Mouse (Mus musculus) neural tube, embryonic 15.5 days (tissue): ENCODE measurements around the gene Tbc1d17. TPM values are rescaled to one million over a fixed set of nuclear protein-coding genes. Genes with fewer than 3 reads are reported as not detected.

Experiments used
- ATAC-seq: fragments of 200-750 bp; cut with Nextera tagmentation; 2 replicates; pipeline ENCODE4 v1.8.0; 2017; ENCODE audit warnings: mild to moderate bottlenecking, moderate TSS enrichment, moderate library complexity; ENCODE audit not compliant: low FRiP score
- H3K27ac ChIP-seq: fragments of 300-500 bp; sonication (generic); replicated peaks from 2 replicates; pipeline ENCODE4 v1.5.1; 2015; ENCODE audit warnings: mild to moderate bottlenecking, inconsistent platforms
- H3K27me3 ChIP-seq: fragments of 300-500 bp; sonication (generic); replicated peaks from 2 replicates; pipeline ENCODE4 v1.6.1; 2015; ENCODE audit warnings: inconsistent platforms
- H3K36me3 ChIP-seq: fragments of 300-500 bp; sonication (generic); 2 replicates; pipeline ENCODE4 v1.6.1; 2015; ENCODE audit warnings: inconsistent platforms
- H3K4me1 ChIP-seq: fragments of 300-500 bp; sonication (generic); 2 replicates; pipeline ENCODE4 v1.6.1; 2015; ENCODE audit warnings: inconsistent platforms
- H3K4me2 ChIP-seq: fragments of 300-500 bp; sonication (generic); 2 replicates; pipeline ENCODE4 v1.6.1; 2015; ENCODE audit warnings: inconsistent platforms, mild to moderate bottlenecking, moderate library complexity
- H3K4me3 ChIP-seq: fragments of 300-500 bp; sonication (generic); replicated peaks from 2 replicates; pipeline ENCODE4 v1.5.1; 2015; ENCODE audit warnings: mild to moderate bottlenecking, inconsistent platforms
- H3K9ac ChIP-seq: fragments of 300-500 bp; sonication (generic); replicated peaks from 2 replicates; pipeline ENCODE4 v1.6.1; 2015; ENCODE audit warnings: mild to moderate bottlenecking, inconsistent platforms
- H3K9me3 ChIP-seq: fragments of 300-500 bp; sonication (generic); replicated peaks from 2 replicates; pipeline ENCODE4 v1.6.1; 2016; ENCODE audit warnings: inconsistent platforms
- WGBS: fragments of 180-500 bp; shearing (Covaris S2); methylation state at CpG from one replicate; pipeline ENCODE4 v1.1.7; 2015; ENCODE audit warnings: mixed read lengths; 5-methylcytosine and 5-hydroxymethylcytosine counted together
- polyA plus RNA-seq: library from polyadenylated mRNA; unstranded; fragments of >200 nt; fragmentation: Nextera tagmentation; extraction: Ambion mirVana; gene quantifications from 2 replicates; pipeline ENCODE4 v1.2.1, GENCODE M21; 2015

Gene Tbc1d17
- polyA plus RNA-seq, 1 experiment from 2014 or later: 110 TPM

DNA sequence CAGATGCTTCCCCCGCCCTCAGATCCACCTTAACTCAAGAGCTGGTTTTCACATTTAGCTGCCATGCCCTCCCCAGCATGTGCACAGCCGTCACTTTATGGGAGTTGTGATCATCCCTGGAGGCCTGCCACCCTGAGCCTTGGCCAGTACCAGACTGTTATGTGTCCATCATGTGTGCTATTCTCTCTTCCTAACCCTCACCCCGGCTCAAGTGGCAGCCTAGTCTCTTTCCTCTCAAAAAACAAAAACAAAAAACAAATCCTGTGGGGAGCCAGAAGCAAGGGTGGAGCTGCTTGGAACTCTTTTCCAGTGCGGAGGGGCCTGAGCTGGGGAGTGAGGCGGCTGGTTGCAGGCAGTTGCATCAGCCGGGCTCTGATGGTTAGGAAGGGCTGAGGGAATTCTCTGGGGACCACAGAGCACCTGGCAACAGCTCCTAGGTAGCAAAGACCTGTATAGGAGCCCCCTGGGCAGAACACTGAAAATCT is 30.1 kb downstream of the Tbc1d17 start:
- 47% methylated on average over 6 of the region's 6 CpGs for WGBS
- peak overlapping the region; percentile 63 for H3K4me2 ChIP-seq
- peak overlapping the region; percentile 99 for H3K4me3 ChIP-seq
- no peak for ATAC-seq
- H3K4me1 ChIP-seq: peaks cover 55% of the 10 kb centered on the region
- no peaks in the 10 kb centered on the region for H3K36me3 ChIP-seq
- H3K9me3 ChIP-seq: no peaks in the 10 kb centered on the region
- H3K27me3 ChIP-seq: no peaks in the 10 kb centered on the region
- H3K27ac ChIP-seq: 0 out of 2 replicates have a peak overlapping the region, but pooled peaks have one; percentile 13
- peak overlapping the region; percentile 4; the same call in 1 of the 2 replicates for H3K9ac ChIP-seq

DNA sequence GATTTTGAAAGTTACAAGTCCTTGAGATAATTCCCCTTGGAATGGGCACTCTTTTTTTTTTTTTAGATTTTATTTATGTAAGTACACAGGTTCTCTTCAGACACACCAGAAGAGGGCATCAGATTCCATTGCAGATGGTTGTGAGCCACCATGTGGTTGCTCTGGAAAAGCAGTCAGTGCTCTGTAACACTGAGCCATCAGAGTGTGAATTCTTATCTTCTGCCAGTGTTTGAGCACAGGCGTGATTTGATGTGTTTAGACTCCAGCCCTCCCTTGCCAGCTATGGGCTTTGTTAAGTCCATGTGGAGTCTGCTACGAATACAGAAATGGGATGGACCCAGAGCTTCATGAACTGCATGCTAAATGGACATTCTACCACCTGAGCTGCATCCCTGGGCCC is 30.7 kb downstream of the Tbc1d17 start:
- WGBS: 31% methylated on average over 2 of the region's 2 CpGs
- H3K9me3 ChIP-seq: no peaks in the 10 kb centered on the region
- ATAC-seq: no peak
- no peaks in the 10 kb centered on the region for H3K27me3 ChIP-seq
- H3K4me1 ChIP-seq: peaks cover 52% of the 10 kb centered on the region
- H3K4me3 ChIP-seq: peak overlapping the region; percentile 99
- peak overlapping the region; percentile 63 for H3K4me2 ChIP-seq
- no peaks in the 10 kb centered on the region for H3K36me3 ChIP-seq
- H3K9ac ChIP-seq: peak overlapping the region; percentile 85
- 0 out of 2 replicates have a peak overlapping the region, but pooled peaks have one; percentile 13 for H3K27ac ChIP-seq

DNA sequence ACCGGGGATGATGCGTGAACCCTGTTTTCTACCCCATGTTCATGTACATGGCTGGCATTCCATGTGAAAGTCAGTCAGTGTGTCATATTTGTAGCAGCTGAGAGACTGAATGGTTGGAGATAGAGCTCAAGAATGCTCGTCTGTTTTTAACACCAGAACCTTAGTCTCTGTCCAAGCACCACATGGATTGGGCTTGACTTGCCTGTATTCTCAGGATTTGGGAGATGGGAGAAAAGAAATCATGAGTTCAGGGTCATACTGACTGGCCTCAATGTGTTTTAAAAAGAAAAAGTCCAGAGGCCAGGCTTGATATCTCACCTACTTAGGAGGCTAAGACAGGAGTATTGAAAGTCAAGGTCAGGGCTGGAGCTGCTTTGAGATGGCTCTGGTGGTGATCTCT is 31.4 kb downstream of the Tbc1d17 start:
- ATAC-seq: no peak
- 31% methylated on average over 3 of the region's 3 CpGs for WGBS
- H3K27ac ChIP-seq: peak overlapping the region; percentile 95; the same call in 1 of the 2 replicates

DNA sequence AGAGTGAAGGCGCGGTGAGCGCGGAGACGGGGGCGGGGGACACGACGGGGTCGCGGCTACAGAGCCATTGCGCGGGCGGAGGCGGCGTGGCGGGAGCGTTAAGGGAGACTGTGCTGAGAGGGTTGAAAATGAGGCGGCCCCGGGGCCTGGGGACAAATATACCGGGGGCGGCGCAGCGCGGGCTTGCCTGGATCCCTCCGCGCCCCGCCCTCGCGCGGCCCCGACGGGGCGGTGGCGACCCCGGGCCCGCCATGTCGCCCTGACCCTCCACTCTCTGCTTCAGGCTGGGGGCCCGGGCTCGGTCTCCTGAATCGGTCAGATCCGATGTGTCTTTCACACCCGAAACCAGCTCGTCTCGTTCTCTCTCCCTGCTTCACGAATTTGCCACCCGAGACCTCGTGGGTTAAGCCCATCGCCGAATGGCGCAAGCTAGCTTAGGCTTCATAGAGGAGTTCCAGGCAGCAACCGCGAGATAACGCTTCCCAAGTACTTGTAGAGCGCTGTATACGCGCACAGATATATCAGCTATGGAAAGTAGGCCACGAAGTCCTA is 32.3 kb downstream of the Tbc1d17 start, which contains the start of gene Atf5:
Atf5 (minus strand) TSS at position 189 of the 552 bp plus-strand sequence.
- peak; percentile 57 for ATAC-seq

More for the DNA sequence above, 31.4 kb downstream of the Tbc1d17 start:
- Histone ChIP-seq H3K9ac (peak overlapping the region; percentile 85), H3K36me3 (no peaks in the 10 kb centered on the region), H3K4me2 (peak overlapping the region; percentile 63), H3K4me3 (peak overlapping the region; percentile 99), H3K9me3 (no peaks in the 10 kb centered on the region), H3K27me3 (no peaks in the 10 kb centered on the region), H3K4me1 (peaks cover 52% of the 10 kb centered on the region)

DNA sequence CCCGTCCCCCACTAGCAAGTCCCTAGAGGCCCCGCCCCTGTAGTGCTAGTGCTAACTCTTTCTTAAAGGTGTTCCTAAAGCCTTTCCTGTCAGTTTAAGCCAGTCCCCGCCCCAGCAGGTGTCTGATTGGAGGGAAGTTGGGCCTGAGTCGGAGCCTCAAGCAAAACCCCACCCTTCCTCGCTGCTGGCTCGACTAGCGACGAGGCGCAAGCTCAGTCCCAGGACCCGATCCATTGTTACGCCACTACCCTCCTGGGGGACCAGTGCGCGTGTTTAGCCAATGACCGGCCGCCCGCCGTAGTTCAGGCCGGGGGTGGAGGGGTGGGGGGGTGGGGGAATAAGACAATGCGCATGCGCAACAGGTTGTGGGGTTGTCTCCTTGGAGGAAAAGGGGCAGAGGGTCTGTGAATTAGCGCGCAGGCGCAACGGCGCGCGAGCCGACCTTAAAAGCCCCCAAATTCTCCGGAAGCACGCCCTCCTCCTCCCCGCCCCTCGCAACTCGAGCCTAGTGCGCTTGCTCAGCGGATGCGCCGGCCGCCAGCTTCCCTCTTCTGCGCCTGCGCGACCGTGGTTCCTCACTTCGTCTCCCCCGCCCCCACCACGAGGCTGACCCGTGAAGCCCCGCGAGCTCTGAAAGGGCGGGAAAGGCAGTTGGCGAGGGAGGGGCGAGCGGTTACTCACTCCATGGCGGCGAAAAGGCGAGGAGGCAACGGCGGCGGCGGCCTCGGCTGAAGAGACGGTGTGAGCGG is 33.0 kb downstream of the Tbc1d17 start, which contains the start of the genes Nup62 and Il4i1:
Nup62 (plus strand) TSS at position 368 of the 749 bp plus-strand sequence.
Il4i1 (plus strand) TSS at position 667 of the 749 bp plus-strand sequence.
- under 1% methylated on average over 52 of the region's 62 CpGs for WGBS
- Histone ChIP-seq H3K4me1 (peaks cover 48% of the 10 kb centered on the region), H3K4me2 (peak within 1 kb of the TSS; percentile 63), H3K27ac (peak within 1 kb of the TSS; percentile 95), H3K9ac (peak within 1 kb of the TSS; percentile 85), H3K36me3 (no peaks in the 10 kb centered on the region), H3K4me3 (peak within 1 kb of the TSS; percentile 99), H3K27me3 (no peaks in the 10 kb centered on the region), H3K9me3 (no peaks in the 10 kb centered on the region)
- ATAC-seq: peak; percentile 93

More for the DNA sequence above, 32.3 kb downstream of the Tbc1d17 start, which contains the start of gene Atf5:
- Histone ChIP-seq H3K4me2 (peak within 1 kb of the TSS; percentile 63), H3K4me3 (peak within 1 kb of the TSS; percentile 99), H3K9ac (peak within 1 kb of the TSS; percentile 85), H3K36me3 (no peaks in the 10 kb centered on the region), H3K27me3 (no peaks in the 10 kb centered on the region), H3K9me3 (no peaks in the 10 kb centered on the region), H3K4me1 (peaks cover 50% of the 10 kb centered on the region), H3K27ac (peak within 1 kb of the TSS; percentile 95)
- under 1% methylated on average over 55 of the region's 57 CpGs for WGBS

DNA sequence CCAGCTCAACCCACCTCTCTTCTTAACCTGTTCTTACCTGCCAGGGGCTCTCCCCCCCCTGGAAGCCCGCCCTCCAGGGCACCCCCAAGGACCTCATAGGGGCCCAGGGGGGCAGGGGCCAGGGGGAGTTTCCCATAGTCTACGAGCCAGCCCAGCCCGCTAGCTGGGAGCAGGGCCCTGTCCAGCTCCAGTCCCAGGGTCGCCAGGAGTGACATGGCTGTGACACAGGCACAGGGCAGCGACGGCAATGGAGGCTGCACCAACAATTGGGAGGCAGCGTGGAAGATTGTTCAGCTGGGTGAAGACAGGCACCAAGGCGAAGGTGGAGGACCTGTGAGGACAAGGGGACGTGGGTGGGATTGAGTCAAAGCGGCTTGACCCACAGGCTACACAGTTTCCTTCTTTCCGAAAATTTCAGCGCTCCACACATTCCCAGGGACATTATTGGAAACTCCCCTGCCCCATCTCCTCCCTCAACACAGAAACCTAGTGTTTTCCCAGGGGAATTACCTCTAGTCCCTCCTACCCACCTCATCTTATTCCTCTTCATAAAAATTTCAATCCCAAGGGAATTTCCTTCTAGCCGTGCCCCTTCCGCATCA is 33.8 kb downstream of the Tbc1d17 start:
- peak overlapping the region; percentile 85; the same call in 1 of the 2 replicates for H3K9ac ChIP-seq
- H3K4me3 ChIP-seq: peak overlapping the region; percentile 99
- ATAC-seq: no peak; the same call in 1 of the 2 replicates
- 26% methylated on average over 14 of the region's 14 CpGs for WGBS
- H3K27me3 ChIP-seq: no peaks in the 10 kb centered on the region
- peaks cover 42% of the 10 kb centered on the region for H3K4me1 ChIP-seq
- H3K36me3 ChIP-seq: no peaks in the 10 kb centered on the region
- H3K9me3 ChIP-seq: no peaks in the 10 kb centered on the region
- peak overlapping the region; percentile 95 for H3K27ac ChIP-seq
- H3K4me2 ChIP-seq: peak overlapping the region; percentile 63

DNA sequence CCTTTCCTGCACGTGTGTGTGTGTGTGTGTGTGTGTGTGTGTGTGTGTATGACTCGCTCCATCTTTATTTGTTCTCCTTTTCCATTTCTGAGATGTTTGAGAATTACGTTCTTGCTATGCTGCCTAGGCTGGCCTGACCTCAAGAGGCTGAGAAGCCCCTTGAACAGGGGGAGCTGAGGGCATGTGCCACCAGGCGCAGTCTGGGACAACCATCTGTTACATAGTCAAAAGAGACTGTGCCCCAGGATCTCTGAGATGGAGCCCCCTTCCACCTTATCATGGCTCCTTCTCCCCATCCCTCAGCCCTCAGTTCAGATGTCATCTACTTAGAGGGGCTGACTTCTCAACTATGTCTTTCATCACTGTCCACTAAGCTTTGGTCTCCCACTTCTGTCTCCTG is 34.5 kb downstream of the Tbc1d17 start:
- H3K9me3 ChIP-seq: no peaks in the 10 kb centered on the region
- H3K9ac ChIP-seq: no peak overlapping the region
- peaks cover 36% of the 10 kb centered on the region for H3K4me1 ChIP-seq
- ATAC-seq: no peak
- H3K27ac ChIP-seq: no peak overlapping the region
- H3K4me2 ChIP-seq: no peak overlapping the region
- no peak overlapping the region for H3K4me3 ChIP-seq
- 93% methylated on average over 4 of the region's 4 CpGs for WGBS
- no peaks in the 10 kb centered on the region for H3K36me3 ChIP-seq
- H3K27me3 ChIP-seq: no peaks in the 10 kb centered on the region

DNA sequence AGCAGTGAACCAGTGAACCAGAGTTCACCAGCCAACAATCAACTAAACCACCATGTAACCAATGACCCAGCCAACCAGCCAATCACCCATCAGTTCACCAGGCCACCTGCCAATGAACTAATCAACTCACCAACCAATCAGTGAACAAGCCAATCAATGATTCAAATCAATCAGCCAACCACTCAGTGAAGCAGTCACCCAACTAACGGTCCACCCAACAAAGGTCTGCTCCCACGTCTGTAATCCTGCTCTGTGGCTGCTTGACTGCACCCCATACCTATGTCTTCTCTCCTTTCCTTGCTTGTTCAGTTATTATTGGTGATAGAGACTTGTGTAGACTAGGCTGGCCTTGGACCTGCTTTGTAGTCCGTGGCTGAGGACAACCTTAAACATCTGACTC is 34.9 kb downstream of the Tbc1d17 start:
- Histone ChIP-seq H3K27ac (no peak overlapping the region), H3K4me2 (no peak overlapping the region), H3K36me3 (no peaks in the 10 kb centered on the region), H3K4me3 (no peak overlapping the region), H3K4me1 (peaks cover 31% of the 10 kb centered on the region), H3K9ac (no peak overlapping the region), H3K27me3 (no peaks in the 10 kb centered on the region), H3K9me3 (no peaks in the 10 kb centered on the region)
- ATAC-seq: no peak
- 91% methylated on average over 3 of the region's 3 CpGs for WGBS

DNA sequence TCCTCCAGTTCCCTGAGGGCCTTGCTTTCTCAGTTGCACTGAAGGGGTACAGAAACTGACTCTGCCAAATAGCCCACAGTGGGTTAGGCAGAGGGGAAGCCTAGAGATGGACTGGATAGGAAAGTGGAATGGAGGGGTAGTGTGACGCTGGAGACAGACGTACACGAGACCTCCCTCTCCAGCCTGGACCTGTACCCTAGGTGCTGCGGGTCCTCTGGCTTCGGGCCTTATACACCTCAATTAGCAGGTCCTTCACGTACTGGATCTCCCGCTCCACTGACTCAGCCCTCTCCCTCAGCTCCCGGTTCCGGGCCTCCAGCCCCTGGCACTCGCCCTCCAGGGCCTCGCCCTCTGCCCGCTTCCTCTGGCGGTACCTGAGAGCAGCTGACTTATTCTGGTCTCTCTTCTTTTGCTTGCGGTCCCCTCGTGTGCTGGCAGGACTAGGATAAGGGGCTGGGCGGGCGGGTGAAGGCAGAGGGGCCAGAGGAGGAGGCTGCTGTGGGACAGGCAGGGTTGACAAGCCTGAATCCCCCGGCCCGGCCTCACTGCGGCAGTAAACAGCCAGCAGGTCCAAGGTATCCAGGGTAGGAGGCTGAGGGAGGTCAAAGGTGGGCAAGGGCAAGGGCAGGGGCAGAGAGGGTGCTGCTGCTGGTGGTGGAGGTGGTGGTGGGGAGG is 36.1 kb downstream of the Tbc1d17 start:
- H3K9me3 ChIP-seq: no peaks in the 10 kb centered on the region
- H3K4me3 ChIP-seq: no peak overlapping the region
- no peaks in the 10 kb centered on the region for H3K27me3 ChIP-seq
- no peak for ATAC-seq
- WGBS: 92% methylated on average over 20 of the region's 20 CpGs
- no peak overlapping the region for H3K27ac ChIP-seq
- H3K36me3 ChIP-seq: no peaks in the 10 kb centered on the region
- no peak overlapping the region for H3K4me2 ChIP-seq
- no peak overlapping the region for H3K9ac ChIP-seq
- peaks cover 19% of the 10 kb centered on the region for H3K4me1 ChIP-seq

DNA sequence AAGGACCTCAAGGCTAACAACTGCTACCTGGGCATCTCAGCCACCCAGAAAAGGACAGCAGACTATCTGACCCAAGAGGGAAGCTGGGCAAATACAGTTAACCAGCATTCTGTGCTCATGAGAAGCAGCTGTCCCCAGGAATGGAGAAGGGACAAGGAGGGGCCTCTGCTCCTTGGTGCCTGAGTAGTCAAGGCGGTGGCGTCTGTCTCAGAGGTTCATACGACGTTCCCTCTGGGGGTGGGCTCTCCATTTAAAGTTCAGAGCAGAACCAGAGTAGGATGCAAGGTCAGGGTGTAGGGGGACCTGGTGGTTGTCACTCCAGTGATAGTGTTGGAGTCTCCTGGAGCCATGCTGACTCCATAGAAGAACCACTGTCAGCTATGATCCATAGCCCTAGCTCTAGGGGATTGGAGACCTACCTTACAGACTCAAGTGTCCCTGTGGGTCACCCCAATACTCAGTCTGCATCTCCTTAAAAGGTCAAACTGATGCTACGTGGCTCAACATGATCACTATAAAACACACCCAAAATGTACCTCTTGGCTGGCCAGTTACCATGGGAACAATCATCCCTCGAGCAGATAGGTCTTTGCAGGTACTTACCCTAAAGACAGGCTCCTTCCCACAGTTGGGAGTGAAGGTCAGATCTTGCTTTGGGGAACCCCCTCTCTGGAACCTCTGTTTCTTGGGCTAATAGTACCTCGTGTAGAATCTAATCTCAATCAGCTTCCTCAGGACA is 37.9 kb downstream of the Tbc1d17 start:
- Histone ChIP-seq H3K4me1 (peaks cover 10% of the 10 kb centered on the region), H3K27me3 (no peaks in the 10 kb centered on the region), H3K4me2 (no peak overlapping the region), H3K9me3 (no peaks in the 10 kb centered on the region), H3K4me3 (no peak overlapping the region), H3K9ac (no peak overlapping the region), H3K27ac (no peak overlapping the region), H3K36me3 (no peaks in the 10 kb centered on the region)
- no peak for ATAC-seq
- 93% methylated on average over 7 of the region's 7 CpGs for WGBS
